Mouse (Mus musculus) heart, embryonic 10.5 days (tissue): ENCODE measurements around the gene Tex44. TPM values are rescaled to one million over a fixed set of nuclear protein-coding genes. Genes with fewer than 3 reads are reported as not detected.

ENCODE experiments used
- DNase-seq: peaks from one replicate; pipeline ENCODE4 v3.0.0-alpha.2; 2017; ENCODE audit warnings: low spot score
- H3K27ac ChIP-seq: fragments of 300-500 bp; sonication (generic); 2 replicates; pipeline ENCODE4 v1.5.1; 2016; ENCODE audit warnings: mild to moderate bottlenecking
- H3K27me3 ChIP-seq: fragments of 300-500 bp; sonication (generic); 2 replicates; pipeline ENCODE4 v1.6.1; 2016; ENCODE audit warnings: mild to moderate bottlenecking; ENCODE audit not compliant: poor library complexity, insufficient read depth, severe bottlenecking
- H3K36me3 ChIP-seq: fragments of 300-500 bp; sonication (generic); 2 replicates; pipeline ENCODE4 v1.6.1; 2016; ENCODE audit warnings: mild to moderate bottlenecking, moderate library complexity
- H3K4me1 ChIP-seq: fragments of 300-500 bp; sonication (generic); 2 replicates; pipeline ENCODE4 v1.6.1; 2016; ENCODE audit warnings: mild to moderate bottlenecking
- H3K4me3 ChIP-seq: fragments of 300-500 bp; sonication (generic); 2 replicates; pipeline ENCODE4 v1.5.1; 2016; ENCODE audit warnings: mild to moderate bottlenecking, moderate library complexity
- H3K9me3 ChIP-seq: fragments of 300-500 bp; sonication (generic); 2 replicates; pipeline ENCODE4 v1.6.1; 2016; ENCODE audit warnings: mild to moderate bottlenecking, moderate library complexity
- WGBS: fragments of 180-500 bp; shearing (Covaris S2); methylation state at CpG from one replicate; pipeline ENCODE4 v1.1.7; 2016; 5-methylcytosine and 5-hydroxymethylcytosine counted together
- polyA plus RNA-seq: library from polyadenylated mRNA; unstranded; fragments of >200 nt; fragmentation: Nextera tagmentation; extraction: Ambion mirVana; gene quantifications from 2 replicates; pipeline ENCODE4 v1.2.1, GENCODE M21; 2016

Tex44 gene
- polyA plus RNA-seq, 1 experiment from 2014 or later: not detected

DNA sequence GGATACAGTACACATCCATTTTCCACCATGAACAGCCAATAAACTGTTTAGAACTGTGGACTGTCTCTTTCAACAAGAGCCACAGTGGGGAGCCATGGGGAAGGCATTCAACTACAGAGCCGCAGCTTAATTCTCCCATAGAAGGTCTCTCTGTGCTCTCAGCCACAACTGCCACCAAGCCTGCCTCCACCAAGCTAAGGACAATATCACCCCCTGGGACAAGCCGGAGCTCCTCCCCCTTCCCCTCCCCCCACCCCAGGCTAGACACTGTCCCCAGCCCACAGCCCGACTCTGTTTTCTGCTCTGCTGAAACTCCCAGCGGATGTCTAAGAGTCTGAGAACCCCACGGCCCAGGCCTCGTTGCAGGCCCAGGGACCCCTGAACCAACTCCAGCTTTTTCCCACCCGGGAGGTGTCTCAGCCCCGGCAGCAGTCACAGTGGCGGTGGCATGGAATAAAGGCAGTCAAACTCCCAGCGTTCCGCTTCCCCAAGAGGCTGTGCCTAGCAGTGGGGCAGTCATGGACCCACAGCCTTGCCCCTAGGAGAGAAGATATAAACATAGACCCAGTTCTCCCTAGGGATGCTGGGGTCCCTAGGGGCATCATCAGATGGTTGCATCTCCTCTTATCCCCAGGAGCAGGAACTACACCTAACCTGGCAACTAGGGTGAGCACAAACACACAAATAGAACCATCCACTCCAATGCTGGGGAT, 1.1 kb upstream of the Tex44 start:
- peak overlapping the region; percentile 37; the same call in 1 of the 2 replicates for H3K27ac ChIP-seq
- H3K4me3 ChIP-seq: peak overlapping the region; percentile 33
- 20% methylated on average over 11 of the region's 11 CpGs for WGBS

DNA sequence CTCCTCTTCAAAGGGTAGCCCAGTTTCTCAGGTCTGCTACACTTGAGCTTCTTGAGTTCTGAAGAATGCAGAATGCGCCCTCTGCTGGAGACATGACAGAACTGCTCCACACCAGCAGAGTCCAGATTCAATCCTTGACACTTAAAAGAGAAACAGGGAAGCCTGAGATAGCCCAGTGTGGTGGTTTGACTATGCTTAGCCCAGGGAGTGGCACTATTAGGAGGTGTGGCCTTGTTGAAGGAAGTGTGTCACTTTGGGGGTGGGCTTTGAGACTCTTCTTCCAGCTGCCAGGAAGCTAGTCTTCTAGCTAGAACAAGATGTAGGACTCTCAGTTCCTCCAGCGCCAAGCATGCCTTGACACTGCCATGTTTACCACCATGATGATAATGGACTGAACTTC, 3.9 kb downstream of the Tex44 start:
- H3K27me3 ChIP-seq: no peaks in the 10 kb centered on the region
- WGBS: 44% methylated on average over 2 of the region's 2 CpGs
- H3K9me3 ChIP-seq: no peaks in the 10 kb centered on the region
- no peak overlapping the region for H3K27ac ChIP-seq
- H3K4me1 ChIP-seq: peaks cover 19% of the 10 kb centered on the region
- H3K4me3 ChIP-seq: no peak overlapping the region
- no peaks in the 10 kb centered on the region for H3K36me3 ChIP-seq
- peak; percentile 87 for DNase-seq

More for the DNA sequence above, 1.1 kb upstream of the Tex44 start:
- DNase-seq: no peak
- no peaks in the 10 kb centered on the region for H3K36me3 ChIP-seq
- no peaks in the 10 kb centered on the region for H3K9me3 ChIP-seq
- peaks cover 17% of the 10 kb centered on the region for H3K4me1 ChIP-seq
- H3K27me3 ChIP-seq: no peaks in the 10 kb centered on the region

GRCm38 (mm10) chr1:86432778-86433177, 6.6 kb downstream of the Tex44 start:
- Histone ChIP-seq H3K9me3 (no peaks in the 10 kb centered on the region), H3K4me1 (peaks cover 39% of the 10 kb centered on the region), H3K4me3 (no peak overlapping the region), H3K27ac (no peak overlapping the region), H3K27me3 (no peaks in the 10 kb centered on the region), H3K36me3 (no peaks in the 10 kb centered on the region)
- 51% methylated on average over 4 of the region's 4 CpGs for WGBS
- DNase-seq: no peak

DNA sequence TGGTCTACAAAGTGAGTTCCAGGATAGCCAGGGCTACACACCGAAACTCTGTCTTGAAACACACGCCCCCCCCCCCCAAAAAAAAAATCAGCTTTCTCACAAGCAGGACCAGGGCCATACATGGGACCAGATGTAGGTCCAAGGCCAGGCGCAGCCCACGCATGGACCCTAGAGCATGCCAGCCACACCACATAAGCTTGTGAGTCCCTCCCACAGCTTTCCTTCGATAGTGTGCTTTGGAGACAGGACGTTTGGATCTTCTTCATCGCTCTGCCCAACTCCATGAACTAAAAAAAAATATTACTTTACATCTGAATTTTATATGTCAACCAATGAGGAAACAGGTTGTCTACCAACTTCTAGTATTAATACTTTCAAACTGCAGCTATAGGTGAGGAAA, 7.2 kb downstream of the Tex44 start:
- H3K27me3 ChIP-seq: no peaks in the 10 kb centered on the region
- no peaks in the 10 kb centered on the region for H3K36me3 ChIP-seq
- H3K4me3 ChIP-seq: peak overlapping the region; percentile 61; the same call in 1 of the 2 replicates
- no peak for DNase-seq
- H3K4me1 ChIP-seq: peaks cover 45% of the 10 kb centered on the region
- H3K27ac ChIP-seq: peak overlapping the region; percentile 98
- no peaks in the 10 kb centered on the region for H3K9me3 ChIP-seq
- WGBS: 77% methylated on average over 7 of the region's 7 CpGs

GRCm38 (mm10) chr1:86434001-86434400, 7.9 kb downstream of the Tex44 start:
- Histone ChIP-seq H3K36me3 (no peaks in the 10 kb centered on the region), H3K27ac (peak overlapping the region; percentile 98), H3K27me3 (no peaks in the 10 kb centered on the region), H3K4me1 (peaks cover 51% of the 10 kb centered on the region), H3K9me3 (no peaks in the 10 kb centered on the region), H3K4me3 (peak overlapping the region; percentile 61)
- DNase-seq: no peak
- 1% methylated on average over 12 of the region's 12 CpGs for WGBS

DNA sequence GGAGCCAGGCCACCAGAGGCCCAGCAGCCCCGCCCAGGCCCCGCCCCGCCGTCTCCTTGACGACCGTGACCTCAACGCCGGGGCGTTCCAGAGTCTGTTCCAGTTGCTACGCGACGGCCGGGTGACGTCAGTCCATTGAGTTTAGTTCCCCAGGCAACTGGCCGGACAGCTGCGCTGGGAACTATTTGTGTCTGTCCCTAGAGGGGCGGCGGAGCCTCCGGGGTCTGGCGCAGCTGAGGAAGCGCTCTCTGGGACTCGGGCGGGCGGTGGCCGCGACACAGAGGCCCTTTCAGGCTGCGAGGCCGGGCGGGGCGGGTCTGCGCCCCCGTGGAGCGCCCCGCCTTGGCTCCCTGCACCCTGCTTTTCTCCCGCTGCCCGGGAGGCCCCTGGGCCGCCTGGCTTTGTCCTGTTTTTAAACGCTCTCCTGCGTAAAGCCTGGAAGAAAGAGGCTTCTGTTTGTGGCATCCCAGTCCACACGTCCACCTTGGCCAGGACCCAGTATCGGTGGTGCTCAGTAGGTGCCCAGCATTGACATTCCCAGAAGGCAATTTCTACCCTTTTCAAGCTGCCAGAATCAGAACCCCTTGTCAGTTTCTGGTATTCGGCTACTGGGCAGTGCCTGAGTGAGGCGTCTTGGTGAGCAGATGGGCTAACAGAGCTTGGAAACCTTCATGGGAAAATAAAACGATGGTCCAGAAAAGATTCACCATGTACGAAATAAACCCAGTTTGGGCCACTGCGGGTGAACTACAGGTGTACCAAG, 8.5 kb downstream of the Tex44 start:
- Histone ChIP-seq H3K36me3 (no peaks in the 10 kb centered on the region), H3K4me1 (peaks cover 57% of the 10 kb centered on the region), H3K9me3 (no peaks in the 10 kb centered on the region), H3K27me3 (no peaks in the 10 kb centered on the region), H3K27ac (peak overlapping the region; percentile 98), H3K4me3 (peak overlapping the region; percentile 61)
- peak; percentile 100 for DNase-seq
- 4% methylated on average over 46 of the region's 46 CpGs for WGBS

- Histone ChIP-seq H3K36me3 (no peaks in the 10 kb centered on the region), H3K4me3 (peak overlapping the region; percentile 61; the same call in 1 of the 2 replicates), H3K9me3 (no peaks in the 10 kb centered on the region), H3K27me3 (no peaks in the 10 kb centered on the region), H3K4me1 (peaks cover 64% of the 10 kb centered on the region), H3K27ac (peak overlapping the region; percentile 98)
- DNase-seq: peak; percentile 90
- WGBS: 33% methylated on average over 13 of the region's 13 CpGs
Measured at GRCm38 (mm10) chr1:86435302-86435821, 9.2 kb downstream of the Tex44 start.

GRCm38 (mm10) chr1:86437219-86438013, 11.3 kb downstream of the Tex44 start:
- Histone ChIP-seq H3K4me1 (peaks cover 80% of the 10 kb centered on the region), H3K27me3 (no peaks in the 10 kb centered on the region), H3K4me3 (no peak overlapping the region), H3K9me3 (no peaks in the 10 kb centered on the region), H3K27ac (peak overlapping the region; percentile 68), H3K36me3 (no peaks in the 10 kb centered on the region)
- no peak for DNase-seq
- 65% methylated on average over 9 of the region's 9 CpGs for WGBS

GRCm38 (mm10) chr1:86438014-86438319, 11.8 kb downstream of the Tex44 start:
- 44% methylated on average over 6 of the region's 6 CpGs for WGBS
- Histone ChIP-seq H3K9me3 (no peaks in the 10 kb centered on the region), H3K27ac (peak overlapping the region; percentile 68), H3K27me3 (no peaks in the 10 kb centered on the region), H3K36me3 (no peaks in the 10 kb centered on the region), H3K4me3 (no peak overlapping the region), H3K4me1 (peaks cover 86% of the 10 kb centered on the region)
- no peak for DNase-seq

DNA sequence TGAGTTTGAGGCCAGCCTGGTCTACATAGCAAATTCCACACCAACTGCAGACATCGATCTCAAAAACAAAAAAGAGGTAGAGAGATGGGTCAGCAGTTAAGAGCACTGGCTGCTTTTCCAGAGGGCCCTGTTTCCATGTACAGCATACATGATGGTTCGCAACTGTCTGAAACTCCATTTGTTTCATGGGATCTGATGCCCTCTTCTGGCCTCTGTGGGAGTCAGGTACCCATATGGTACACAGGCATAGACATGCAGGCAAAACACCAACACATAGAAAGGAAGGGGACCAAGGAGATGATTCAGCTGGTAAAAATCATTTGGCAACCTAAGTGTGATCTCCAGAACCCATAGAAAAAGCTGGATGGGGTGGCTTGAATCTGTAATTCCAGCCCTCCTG, 12.4 kb downstream of the Tex44 start:
- no peaks in the 10 kb centered on the region for H3K9me3 ChIP-seq
- 75% methylated on average over 2 of the region's 2 CpGs for WGBS
- no peak for DNase-seq
- no peaks in the 10 kb centered on the region for H3K36me3 ChIP-seq
- no peak overlapping the region for H3K4me3 ChIP-seq
- peak overlapping the region; percentile 68; the same call in 1 of the 2 replicates for H3K27ac ChIP-seq
- H3K27me3 ChIP-seq: no peaks in the 10 kb centered on the region
- peaks cover 91% of the 10 kb centered on the region for H3K4me1 ChIP-seq

GRCm38 (mm10) chr1:86439487-86440170, 13.5 kb downstream of the Tex44 start:
- Histone ChIP-seq H3K36me3 (no peaks in the 10 kb centered on the region), H3K9me3 (no peaks in the 10 kb centered on the region), H3K27me3 (no peaks in the 10 kb centered on the region), H3K4me1 (peaks cover 87% of the 10 kb centered on the region), H3K27ac (peak overlapping the region; percentile 100), H3K4me3 (peak overlapping the region; percentile 65)
- DNase-seq: no peak
- 9% methylated on average over 8 of the region's 8 CpGs for WGBS

DNA sequence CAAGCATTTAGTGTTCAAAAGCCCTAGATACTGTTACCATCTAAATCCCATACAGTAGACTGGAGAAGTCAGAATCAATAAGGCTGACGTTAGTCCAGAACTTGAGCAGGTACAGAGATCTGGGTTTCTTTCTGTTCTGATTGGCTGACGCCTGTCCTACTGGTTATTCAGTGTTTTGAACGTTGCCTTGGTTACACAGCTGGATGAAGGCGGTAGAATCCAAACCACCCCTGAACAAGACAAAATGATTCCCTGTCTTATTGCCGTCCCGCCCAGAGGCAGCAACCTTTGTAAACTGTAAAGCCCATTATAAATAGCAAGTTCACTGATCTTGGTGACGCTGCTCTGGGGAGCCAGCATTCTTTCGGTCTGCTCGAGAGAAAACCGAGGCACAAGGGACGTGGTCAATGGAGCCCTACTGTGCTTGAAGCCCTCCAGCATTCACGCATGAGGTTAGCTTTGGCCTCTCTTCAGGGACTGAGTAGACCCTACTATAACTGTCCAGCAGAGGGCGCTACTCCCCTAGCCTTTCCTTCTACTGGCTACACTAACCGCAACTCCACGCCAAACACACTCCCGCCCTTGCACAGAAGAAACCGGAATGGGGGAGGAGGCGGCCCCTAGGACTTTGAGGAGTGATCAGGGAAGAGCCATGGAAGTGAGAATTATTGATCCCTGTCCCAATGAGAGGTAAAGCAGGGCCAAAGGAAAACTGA, 14.2 kb downstream of the Tex44 start:
- Histone ChIP-seq H3K36me3 (no peaks in the 10 kb centered on the region), H3K9me3 (no peaks in the 10 kb centered on the region), H3K4me1 (peaks cover 80% of the 10 kb centered on the region), H3K4me3 (peak overlapping the region; percentile 65), H3K27me3 (no peaks in the 10 kb centered on the region), H3K27ac (peak overlapping the region; percentile 100)
- peak; percentile 97 for DNase-seq
- WGBS: 6% methylated on average over 18 of the region's 18 CpGs
